Mouse (Mus musculus): Measurements from ENCODE around the gene Sec16b.

Sec16b gene

GRCm38 (mm10) chr1:157558145-157558544 is 51.6 kb downstream of the Sec16b start:
- DNase-seq (ENCODE audit: low read depth, low spot score) = no peak

- DNase-seq (ENCODE audit: low read depth, low spot score) = no peak
Observed at GRCm38 (mm10) chr1:157559986-157560385, 53.5 kb downstream of the Sec16b start.

GRCm38 (mm10) chr1:157560654-157561386 is 54.3 kb downstream of the Sec16b start:
- no peak for DNase-seq (ENCODE audit: low read depth, low spot score)

GRCm38 (mm10) chr1:157567819-157568218 is 61.3 kb downstream of the Sec16b start:
- no peak for DNase-seq (ENCODE audit: low read depth, low spot score)

GRCm38 (mm10) chr1:157569263-157570090 is 62.9 kb downstream of the Sec16b start:
- DNase-seq (ENCODE audit: low read depth, low spot score) = no peak

GRCm38 (mm10) chr1:157575316-157575715 is 68.8 kb downstream of the Sec16b start:
- no peak for DNase-seq (ENCODE audit: low read depth, low spot score)

GRCm38 (mm10) chr1:157578336-157578735 is 71.8 kb downstream of the Sec16b start:
- no peak for DNase-seq (ENCODE audit: low read depth, low spot score)

- peak; percentile 21 for DNase-seq (ENCODE audit: low read depth, low spot score)
Observed at GRCm38 (mm10) chr1:157586556-157586955, 80.0 kb downstream of the Sec16b start.

- DNase-seq (ENCODE audit: low read depth, low spot score) = no peak
Observed at GRCm38 (mm10) chr1:157592039-157592438, 85.5 kb downstream of the Sec16b start.

- DNase-seq (ENCODE audit: low read depth, low spot score) = no peak
Observed at GRCm38 (mm10) chr1:157594561-157594960, 88.0 kb downstream of the Sec16b start.

GRCm38 (mm10) chr1:157595165-157595564 is 88.6 kb downstream of the Sec16b start:
- DNase-seq (ENCODE audit: low read depth, low spot score) = no peak

- DNase-seq (ENCODE audit: low read depth, low spot score) = no peak
Observed at GRCm38 (mm10) chr1:157604513-157604912, 98.0 kb downstream of the Sec16b start.
